Mouse (Mus musculus) stomach, postnatal 0 days (tissue): Measurements from ENCODE around the gene Sema4g. TPM values are rescaled to one million over a fixed set of nuclear protein-coding genes. Genes with fewer than 3 reads are reported as not detected.

ENCODE experiments used
- ATAC-seq: fragments of 200-750 bp; cut with Nextera tagmentation; 2 replicates; pipeline ENCODE4 v1.8.0; 2017; ENCODE audit not compliant: low FRiP score, low TSS enrichment
- DNase-seq: peaks from one replicate; pipeline ENCODE4 v3.0.0-alpha.2; 2016; ENCODE audit warnings: low spot score
- H3K27ac ChIP-seq: fragments of 300-500 bp; sonication (generic); replicated peaks from 2 replicates; pipeline ENCODE4 v1.5.1; 2014; ENCODE audit warnings: mild to moderate bottlenecking, control low read depth
- H3K27me3 ChIP-seq: fragments of 300-500 bp; sonication (generic); 2 replicates; pipeline ENCODE4 v1.6.1; 2014; ENCODE audit warnings: low read length; ENCODE audit not compliant: control insufficient read depth, insufficient read depth
- H3K36me3 ChIP-seq: fragments of 300-500 bp; sonication (generic); 2 replicates; pipeline ENCODE4 v1.6.1; 2014; ENCODE audit warnings: low read length, mixed read lengths; ENCODE audit not compliant: control insufficient read depth, insufficient read depth
- H3K4me1 ChIP-seq: fragments of 300-500 bp; sonication (generic); replicated peaks from 2 replicates; pipeline ENCODE4 v1.6.1; 2014; ENCODE audit warnings: antibody characterized with exemption; ENCODE audit not compliant: control insufficient read depth, insufficient read depth
- H3K4me2 ChIP-seq: fragments of 300-500 bp; sonication (generic); replicated peaks from 2 replicates; pipeline ENCODE4 v1.6.1; 2014; ENCODE audit warnings: low read depth, mild to moderate bottlenecking, control low read depth, moderate library complexity
- H3K4me3 ChIP-seq: fragments of 300-500 bp; sonication (generic); 2 replicates; pipeline ENCODE4 v1.5.1; 2014; ENCODE audit warnings: low read depth, low read length, control low read depth
- H3K9ac ChIP-seq: fragments of 300-500 bp; sonication (generic); 2 replicates; pipeline ENCODE4 v1.6.1; 2014; ENCODE audit warnings: mild to moderate bottlenecking, low read length, control low read depth, mixed read lengths
- H3K9me3 ChIP-seq: fragments of 300-500 bp; sonication (generic); 2 replicates; pipeline ENCODE4 v1.6.1; 2016; ENCODE audit warnings: low read length; ENCODE audit not compliant: control insufficient read depth
- CTCF ChIP-seq: IDR thresholded peaks from 2 replicates; pipeline ENCODE4 v1.5.1; 2016; ENCODE audit warnings: antibody characterized with exemption, low read depth, mild to moderate bottlenecking, moderate library complexity
- EP300 ChIP-seq: optimal IDR thresholded peaks from 2 replicates; pipeline ENCODE3; 2016; ENCODE audit warnings: antibody characterized with exemption
- WGBS: fragments of 180-500 bp; shearing (Covaris S2); extraction: QIAGEN DNeasy Blood & Tissue Kit; methylation state at CpG from one replicate; pipeline ENCODE4 v1.1.7; 2014; 5-methylcytosine and 5-hydroxymethylcytosine counted together
- polyA plus RNA-seq: library from polyadenylated mRNA; unstranded; fragments of >200 nt; fragmentation: Nextera tagmentation; extraction: Ambion mirVana; gene quantifications from 2 replicates; pipeline ENCODE4 v1.2.1, GENCODE M21; 2015

The Sema4g gene
- polyA plus RNA-seq, 1 experiment from 2014 or later, result 1.4 TPM

DNA sequence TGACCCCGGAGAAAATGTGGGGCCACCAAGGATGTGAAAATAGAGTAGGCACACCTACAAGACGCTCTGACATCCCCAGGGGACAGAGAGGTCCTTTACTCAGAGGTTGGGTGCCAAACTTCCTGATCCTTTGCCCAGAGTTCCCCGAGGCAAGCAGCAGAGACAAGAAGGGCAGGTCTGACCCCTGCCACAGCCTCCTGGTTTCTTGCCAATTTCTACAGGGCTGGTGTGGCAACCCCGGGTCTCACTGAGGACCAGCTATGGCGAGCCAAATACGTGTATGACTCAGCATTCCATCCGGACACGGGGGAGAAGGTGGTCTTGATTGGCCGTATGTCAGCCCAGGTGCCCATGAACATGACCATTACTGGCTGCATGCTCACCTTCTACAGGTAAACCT lies 60.6 kb downstream of the Sema4g start:
- Histone ChIP-seq H3K4me1 (0 out of 2 replicates have a peak, but pooled peaks cover 3% of the 10 kb centered on the region), H3K36me3 (peaks cover 14% of the 10 kb centered on the region; the same call in 1 of the 2 replicates), H3K4me2 (no peak overlapping the region), H3K9me3 (no peaks in the 10 kb centered on the region), H3K9ac (no peak overlapping the region), H3K4me3 (no peak overlapping the region), H3K27me3 (no peaks in the 10 kb centered on the region), H3K27ac (no peak overlapping the region)
- no peak for DNase-seq
- ATAC-seq, result no peak
- TF ChIP-seq CTCF (no peak), EP300 (no peak)
- 72% methylated on average over 9 of the region's 9 CpGs for WGBS

Other genes with a start within 250 kb of the Sema4g start
- gene Pax2, start 233.1 kb upstream of the Sema4g start, polyA plus RNA-seq, result 0.05 TPM in 1 of 2 replicates, not detected in the other
- gene Slf2, start 58.0 kb upstream of the Sema4g start, polyA plus RNA-seq, result 9.3 and 9.8 TPM in 2 replicates
- 7.9 and 8.5 TPM in 2 replicates for gene Twnk, start 16.6 kb downstream of the Sema4g start, polyA plus RNA-seq
- gene Mrpl43, start 17.3 kb downstream of the Sema4g start, polyA plus RNA-seq, result 67.2 and 67.3 TPM in 2 replicates
- 40.1 and 45.0 TPM in 2 replicates for gene Lzts2, start 25.3 kb downstream of the Sema4g start, polyA plus RNA-seq
- 0.33 TPM in 2 replicates for gene Pdzd7, start 56.6 kb downstream of the Sema4g start, polyA plus RNA-seq
- gene Sfxn3, start 58.4 kb downstream of the Sema4g start, polyA plus RNA-seq, result 26.7 and 29.7 TPM in 2 replicates
- 3.0 and 3.8 TPM in 2 replicates for gene Kazald1, start 86.1 kb downstream of the Sema4g start, polyA plus RNA-seq
- not detected in 2 replicates for gene Tlx1, start 161.6 kb downstream of the Sema4g start, polyA plus RNA-seq
- gene Lbx1, start 246.7 kb downstream of the Sema4g start, polyA plus RNA-seq, result 0.04 TPM in 1 of 2 replicates, not detected in the other